Mouse (Mus musculus) lung, postnatal 0 days (tissue): ENCODE data around the gene Celf5.

Source experiments
- CTCF ChIP-seq: IDR thresholded peaks from 2 replicates; pipeline ENCODE4 v1.5.1; 2016; ENCODE audit warnings: antibody characterized with exemption, mild to moderate bottlenecking
- EP300 ChIP-seq: IDR thresholded peaks from 2 replicates; pipeline ENCODE4 v1.6.1; 2016; ENCODE audit warnings: antibody characterized with exemption, mild to moderate bottlenecking, control low read depth

- TF ChIP-seq CTCF (no peak), EP300 (no peak)
These were observed 17.9 kb downstream of the Celf5 start for GRCm38 (mm10) chr10:81464405-81465264.
